Mouse (Mus musculus) limb, embryonic 15.5 days (tissue): Measurements from ENCODE around the gene Nedd9. TPM values are rescaled to one million over a fixed set of nuclear protein-coding genes. Genes with fewer than 3 reads are reported as not detected.

Source experiments
- ATAC-seq: fragments of 200-750 bp; cut with Nextera tagmentation; 2 replicates; pipeline ENCODE4 v1.8.0; 2017; ENCODE audit warnings: low read depth, moderate TSS enrichment; ENCODE audit not compliant: insufficient number of reproducible peaks, low FRiP score, low TSS enrichment
- H3K27ac ChIP-seq: fragments of 300-500 bp; sonication (generic); 2 replicates; pipeline ENCODE4 v1.5.1; 2015; ENCODE audit warnings: moderate library complexity, mild to moderate bottlenecking, inconsistent platforms
- H3K27me3 ChIP-seq: fragments of 300-500 bp; sonication (generic); 2 replicates; pipeline ENCODE4 v1.6.1; 2015; ENCODE audit warnings: inconsistent platforms
- H3K36me3 ChIP-seq: fragments of 300-500 bp; sonication (generic); 2 replicates; pipeline ENCODE4 v1.6.1; 2015; ENCODE audit warnings: inconsistent platforms
- H3K4me1 ChIP-seq: fragments of 300-500 bp; sonication (generic); 2 replicates; pipeline ENCODE4 v1.6.1; 2015; ENCODE audit warnings: inconsistent platforms
- H3K4me2 ChIP-seq: fragments of 300-500 bp; sonication (generic); 2 replicates; pipeline ENCODE4 v1.6.1; 2015; ENCODE audit warnings: mild to moderate bottlenecking, inconsistent platforms
- H3K4me3 ChIP-seq: fragments of 300-500 bp; sonication (generic); 2 replicates; pipeline ENCODE4 v1.5.1; 2015; ENCODE audit warnings: mild to moderate bottlenecking, inconsistent platforms
- H3K9ac ChIP-seq: fragments of 300-500 bp; sonication (generic); 2 replicates; pipeline ENCODE4 v1.6.1; 2015; ENCODE audit warnings: inconsistent platforms
- H3K9me3 ChIP-seq: fragments of 300-500 bp; sonication (generic); 2 replicates; pipeline ENCODE4 v1.6.1; 2016; ENCODE audit warnings: inconsistent platforms
- whole genome bisulfite sequencing: fragments of 180-500 bp; shearing (Covaris S2); methylation state at CpG from one replicate; pipeline ENCODE4 v1.1.7; 2015; 5-methylcytosine and 5-hydroxymethylcytosine counted together
- polyA plus RNA-seq: library from polyadenylated mRNA; unstranded; fragments of >200 nt; fragmentation: Nextera tagmentation; extraction: Ambion mirVana; gene quantifications from 2 replicates; pipeline ENCODE4 v1.2.1, GENCODE M21; 2015

Gene Nedd9
- polyA plus RNA-seq, 1 experiment from 2014 or later: 40.1 TPM

DNA sequence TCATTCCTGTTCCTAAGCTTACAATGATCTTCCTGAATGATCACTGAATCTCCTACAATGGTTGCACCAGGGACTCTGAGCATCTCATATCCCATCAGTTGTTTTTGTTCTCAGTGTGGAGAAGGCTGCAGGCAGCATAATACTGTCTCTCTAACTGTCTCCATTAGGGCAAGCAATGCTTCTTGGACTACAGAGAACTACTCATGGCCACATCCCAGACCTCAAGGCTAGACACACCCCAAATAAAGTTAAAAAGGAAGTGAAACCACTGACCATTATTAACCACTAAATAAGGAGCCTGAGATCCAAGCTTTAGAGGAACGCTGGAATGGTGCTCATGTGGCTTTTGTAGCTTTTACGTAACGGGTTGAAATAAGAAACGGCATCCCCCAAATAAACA, 20.5 kb downstream of the Nedd9 start:
- no peak for ATAC-seq
- Histone ChIP-seq H3K27me3 (no peaks in the 10 kb centered on the region), H3K36me3 (no peaks in the 10 kb centered on the region), H3K27ac (0 out of 2 replicates have a peak overlapping the region, but pooled peaks have one; percentile 33), H3K9me3 (no peaks in the 10 kb centered on the region), H3K4me2 (no peak overlapping the region), H3K4me3 (no peak overlapping the region), H3K9ac (no peak overlapping the region), H3K4me1 (peaks cover 6% of the 10 kb centered on the region; the same call in 1 of the 2 replicates)
- WGBS: 56% methylated on average over 4 of the region's 4 CpGs

DNA sequence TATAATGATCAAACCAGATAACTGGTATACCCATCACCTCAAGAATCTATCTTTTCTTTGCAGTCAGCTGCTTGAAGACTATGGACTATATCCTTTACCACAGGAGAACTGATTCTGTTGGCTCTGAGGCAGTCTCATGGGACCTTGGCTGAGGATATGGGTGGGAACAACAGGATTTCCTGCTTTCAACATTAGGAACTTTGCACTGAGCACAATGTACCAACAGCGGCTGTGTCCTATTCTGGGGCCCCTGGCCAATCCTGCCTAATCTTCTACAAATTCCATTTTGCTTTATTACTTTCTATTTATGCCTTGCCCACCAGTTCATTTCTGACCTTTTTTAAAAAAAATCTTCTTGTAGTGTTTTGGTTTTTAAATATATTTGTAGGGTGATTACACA, 21.0 kb downstream of the Nedd9 start:
- Histone ChIP-seq H3K27me3 (no peaks in the 10 kb centered on the region), H3K36me3 (no peaks in the 10 kb centered on the region), H3K4me1 (peaks cover 8% of the 10 kb centered on the region; the same call in 1 of the 2 replicates), H3K4me2 (no peak overlapping the region), H3K9ac (no peak overlapping the region), H3K27ac (no peak overlapping the region), H3K4me3 (no peak overlapping the region), H3K9me3 (no peaks in the 10 kb centered on the region)
- 78% methylated on average over 1 of the region's 1 CpGs for WGBS
- no peak for ATAC-seq

GRCm38 (mm10) chr13:41461418-41461817, 25.7 kb downstream of the Nedd9 start:
- ATAC-seq: no peak
- Histone ChIP-seq H3K36me3 (no peaks in the 10 kb centered on the region), H3K4me3 (no peak overlapping the region), H3K27ac (no peak overlapping the region; the same call in 1 of the 2 replicates), H3K4me1 (peaks cover 20% of the 10 kb centered on the region), H3K4me2 (no peak overlapping the region), H3K9ac (no peak overlapping the region), H3K27me3 (no peaks in the 10 kb centered on the region), H3K9me3 (no peaks in the 10 kb centered on the region)
- 49% methylated on average over 3 of the region's 3 CpGs for WGBS

- no peak for ATAC-seq
- Histone ChIP-seq H3K27me3 (no peaks in the 10 kb centered on the region), H3K27ac (no peak overlapping the region), H3K36me3 (no peaks in the 10 kb centered on the region), H3K4me2 (no peak overlapping the region), H3K9me3 (no peaks in the 10 kb centered on the region), H3K4me3 (no peak overlapping the region), H3K9ac (no peak overlapping the region), H3K4me1 (peaks cover 17% of the 10 kb centered on the region)
- WGBS: 92% methylated on average over 3 of the region's 3 CpGs
Measured at GRCm38 (mm10) chr13:41459683-41460286, 27.4 kb downstream of the Nedd9 start.

GRCm38 (mm10) chr13:41458709-41459108, 28.5 kb downstream of the Nedd9 start:
- no peaks in the 10 kb centered on the region for H3K36me3 ChIP-seq
- no peaks in the 10 kb centered on the region for H3K9me3 ChIP-seq
- H3K4me2 ChIP-seq: no peak overlapping the region
- 56% methylated on average over 2 of the region's 2 CpGs for WGBS
- no peak overlapping the region for H3K27ac ChIP-seq
- no peak overlapping the region for H3K4me3 ChIP-seq
- no peak for ATAC-seq
- H3K27me3 ChIP-seq: no peaks in the 10 kb centered on the region
- H3K9ac ChIP-seq: no peak overlapping the region
- H3K4me1 ChIP-seq: peaks cover 17% of the 10 kb centered on the region

- Histone ChIP-seq H3K4me1 (peaks cover 17% of the 10 kb centered on the region), H3K27ac (0 out of 2 replicates have a peak overlapping the region, but pooled peaks have one; percentile 1), H3K27me3 (no peaks in the 10 kb centered on the region), H3K36me3 (no peaks in the 10 kb centered on the region), H3K4me2 (no peak overlapping the region), H3K9me3 (no peaks in the 10 kb centered on the region), H3K9ac (no peak overlapping the region), H3K4me3 (no peak overlapping the region)
- WGBS: 78% methylated on average over 10 of the region's 10 CpGs
- no peak for ATAC-seq
Measured at GRCm38 (mm10) chr13:41457798-41458390, 29.3 kb downstream of the Nedd9 start.

- Histone ChIP-seq H3K36me3 (no peaks in the 10 kb centered on the region), H3K4me3 (no peak overlapping the region), H3K4me1 (peaks cover 17% of the 10 kb centered on the region), H3K27me3 (no peaks in the 10 kb centered on the region), H3K9ac (no peak overlapping the region), H3K4me2 (no peak overlapping the region), H3K27ac (0 out of 2 replicates have a peak overlapping the region, but pooled peaks have one; percentile 22), H3K9me3 (no peaks in the 10 kb centered on the region)
- WGBS: 59% methylated on average over 7 of the region's 7 CpGs
- ATAC-seq: no peak
Measured at GRCm38 (mm10) chr13:41457030-41457797, 29.9 kb downstream of the Nedd9 start.

GRCm38 (mm10) chr13:41456292-41457029, 30.7 kb downstream of the Nedd9 start:
- Histone ChIP-seq H3K9ac (no peak overlapping the region), H3K36me3 (no peaks in the 10 kb centered on the region), H3K27ac (0 out of 2 replicates have a peak overlapping the region, but pooled peaks have one; percentile 22), H3K4me1 (peaks cover 16% of the 10 kb centered on the region), H3K9me3 (no peaks in the 10 kb centered on the region), H3K4me3 (no peak overlapping the region), H3K27me3 (no peaks in the 10 kb centered on the region), H3K4me2 (no peak overlapping the region)
- ATAC-seq: no peak
- WGBS: 56% methylated on average over 14 of the region's 14 CpGs

GRCm38 (mm10) chr13:41453227-41454193, 33.7 kb downstream of the Nedd9 start:
- Histone ChIP-seq H3K4me3 (no peak overlapping the region), H3K9me3 (no peaks in the 10 kb centered on the region), H3K27me3 (no peaks in the 10 kb centered on the region), H3K9ac (no peak overlapping the region), H3K27ac (no peak overlapping the region), H3K36me3 (no peaks in the 10 kb centered on the region), H3K4me2 (no peak overlapping the region), H3K4me1 (peaks cover 18% of the 10 kb centered on the region)
- WGBS: 69% methylated on average over 15 of the region's 15 CpGs
- ATAC-seq: no peak

- Histone ChIP-seq H3K4me1 (peaks cover 8% of the 10 kb centered on the region), H3K36me3 (no peaks in the 10 kb centered on the region), H3K27ac (no peak overlapping the region), H3K9ac (no peak overlapping the region), H3K4me3 (no peak overlapping the region), H3K4me2 (no peak overlapping the region), H3K9me3 (no peaks in the 10 kb centered on the region), H3K27me3 (no peaks in the 10 kb centered on the region)
- no peak for ATAC-seq
- 45% methylated on average over 6 of the region's 6 CpGs for WGBS
Measured at GRCm38 (mm10) chr13:41450821-41451220, 36.3 kb downstream of the Nedd9 start.

DNA sequence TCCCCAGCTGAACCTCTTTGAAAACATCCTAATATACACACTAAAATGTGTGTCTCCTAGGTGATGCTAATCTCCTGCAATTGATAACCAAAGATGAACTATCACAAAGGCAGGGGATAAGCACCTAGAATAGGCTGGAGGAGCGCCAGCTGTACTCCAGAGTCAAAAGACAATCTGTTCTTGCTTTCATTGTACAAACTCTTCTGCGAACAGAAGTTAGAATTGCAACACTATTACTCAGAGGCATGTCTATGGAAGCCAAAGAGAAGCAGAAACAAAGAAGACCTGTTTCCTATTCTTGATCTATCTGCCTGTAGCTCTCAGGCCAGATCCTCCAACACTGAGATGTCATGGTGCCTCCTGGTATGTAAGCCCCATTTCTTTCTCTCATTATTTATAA, 38.0 kb downstream of the Nedd9 start:
- Histone ChIP-seq H3K4me2 (no peak overlapping the region), H3K36me3 (no peaks in the 10 kb centered on the region), H3K27ac (no peak overlapping the region), H3K4me3 (no peak overlapping the region), H3K27me3 (no peaks in the 10 kb centered on the region), H3K4me1 (peaks cover 8% of the 10 kb centered on the region), H3K9me3 (no peaks in the 10 kb centered on the region), H3K9ac (no peak overlapping the region)
- ATAC-seq: no peak
- WGBS: 83% methylated on average over 2 of the region's 2 CpGs
